Mouse (Mus musculus): Measurements from ENCODE around the gene Arl5c.

The Arl5c gene

DNA sequence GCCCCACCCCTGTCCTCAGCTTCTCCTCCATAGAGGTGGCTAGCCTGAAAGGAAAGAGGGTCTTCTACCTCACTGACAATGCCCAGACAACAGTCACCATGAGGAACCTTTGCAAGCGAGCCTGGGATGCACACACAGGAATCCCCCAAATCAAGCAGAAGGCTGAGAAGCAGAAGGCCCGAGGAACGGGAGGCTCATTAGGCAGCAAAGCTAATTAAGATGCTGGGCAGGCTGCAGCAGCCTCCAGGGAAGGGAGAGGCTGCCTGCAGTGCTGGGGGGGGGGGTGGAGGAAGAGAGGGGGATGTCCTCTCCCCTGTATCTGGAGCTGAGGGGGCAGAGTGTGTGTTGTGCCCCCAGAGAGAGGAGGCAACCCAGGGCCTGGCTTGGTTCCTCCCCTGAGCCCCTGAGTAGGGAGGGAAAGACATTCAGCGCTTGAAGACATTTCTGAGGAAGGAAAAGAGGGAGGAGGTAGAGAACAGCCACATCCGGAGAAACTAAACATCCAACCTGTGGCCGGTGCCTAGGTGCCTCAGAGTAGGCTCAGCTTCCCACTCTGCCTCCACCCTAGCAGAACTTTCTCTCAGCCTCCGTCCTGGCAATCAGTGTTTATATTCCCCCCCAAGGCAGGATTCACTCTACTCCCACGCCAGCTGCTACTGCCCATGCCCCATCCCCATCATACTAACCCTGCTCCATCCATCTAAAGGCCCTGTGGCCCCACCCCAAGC, 24.1 kb upstream of the Arl5c start:
- no peak for DNase-seq (ENCODE audit: extremely low read depth, low read depth)

DNA sequence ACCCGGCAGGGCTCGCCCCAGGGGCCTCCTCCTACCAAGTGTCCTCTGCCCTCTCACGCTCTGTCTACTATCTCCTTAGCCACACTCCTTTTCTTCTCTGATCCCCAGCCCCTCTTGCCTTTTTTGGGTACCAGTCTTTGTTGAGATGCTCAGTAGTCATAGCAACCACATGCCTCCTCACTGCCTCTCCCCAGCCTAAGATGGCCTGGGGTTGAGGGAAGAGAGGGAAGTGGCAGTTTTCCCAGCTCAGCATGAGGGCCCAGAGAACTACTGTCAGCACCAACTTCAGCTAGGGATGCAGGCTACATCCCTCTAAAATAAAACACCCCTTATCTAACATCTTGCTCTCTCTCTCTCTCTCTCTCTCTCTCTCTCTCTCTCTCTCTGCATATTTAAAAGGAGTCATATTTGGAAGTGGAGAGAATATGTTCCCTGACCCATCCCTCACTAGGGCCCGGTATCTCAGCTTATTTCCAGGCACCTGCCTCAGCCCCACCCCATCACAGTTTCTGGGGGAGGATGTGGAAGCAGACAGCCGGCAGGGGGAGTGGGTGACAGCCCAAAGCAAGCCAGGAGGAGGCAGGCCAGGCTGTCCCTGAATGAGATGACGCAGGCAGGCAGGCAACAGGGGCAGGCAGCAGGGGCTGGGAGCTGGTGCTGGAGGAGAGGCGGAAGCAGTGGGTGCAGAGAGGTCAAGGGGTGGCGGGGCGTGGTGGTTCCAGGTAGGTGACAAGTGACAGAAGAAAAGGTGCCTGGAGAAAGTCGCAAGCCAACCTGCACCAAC, 23.1 kb upstream of the Arl5c start:
- no peak for DNase-seq (ENCODE audit: extremely low read depth, low read depth)

DNA sequence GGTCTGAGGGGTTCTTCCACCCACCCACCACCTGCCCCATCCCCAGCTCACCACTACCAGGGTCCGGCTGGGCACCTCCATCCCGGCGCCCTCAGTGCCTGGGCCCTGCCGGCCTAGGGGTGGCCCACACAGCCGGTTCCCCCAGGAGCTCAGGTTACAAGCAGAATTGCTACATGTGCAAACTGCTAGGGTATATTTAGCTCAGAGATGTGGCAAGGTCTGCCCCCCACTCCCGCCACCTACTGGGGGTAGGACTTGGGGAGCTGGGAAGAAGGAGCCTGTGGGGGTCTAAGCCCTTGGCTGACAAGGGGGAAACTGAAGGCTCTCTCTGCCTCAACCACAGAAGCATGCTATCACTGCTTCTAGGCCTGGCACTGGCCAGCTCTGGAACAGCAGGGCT, 22.2 kb upstream of the Arl5c start:
- DNase-seq (ENCODE audit: extremely low read depth, low read depth) = no peak

DNA sequence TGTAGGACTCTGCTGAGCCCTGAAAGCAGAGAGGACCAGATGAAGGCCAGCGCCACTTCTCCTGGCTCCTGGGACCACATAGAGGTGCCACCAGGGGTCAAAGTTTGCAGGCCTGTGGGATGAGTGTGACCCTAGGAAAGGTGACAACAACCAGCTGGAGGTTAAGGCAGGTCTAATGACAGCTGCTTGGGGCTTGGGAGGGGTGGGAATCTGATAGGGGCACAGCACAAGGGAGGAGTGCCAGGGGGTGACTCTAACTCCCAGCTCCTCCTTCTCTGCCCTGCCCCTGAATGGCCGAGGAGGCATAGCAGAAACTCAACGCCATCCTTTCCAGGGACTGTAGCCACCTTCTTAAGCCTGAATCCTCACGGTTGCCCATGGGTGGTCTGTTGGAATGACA, 20.8 kb upstream of the Arl5c start:
- no peak for DNase-seq (ENCODE audit: extremely low read depth, low read depth)

DNA sequence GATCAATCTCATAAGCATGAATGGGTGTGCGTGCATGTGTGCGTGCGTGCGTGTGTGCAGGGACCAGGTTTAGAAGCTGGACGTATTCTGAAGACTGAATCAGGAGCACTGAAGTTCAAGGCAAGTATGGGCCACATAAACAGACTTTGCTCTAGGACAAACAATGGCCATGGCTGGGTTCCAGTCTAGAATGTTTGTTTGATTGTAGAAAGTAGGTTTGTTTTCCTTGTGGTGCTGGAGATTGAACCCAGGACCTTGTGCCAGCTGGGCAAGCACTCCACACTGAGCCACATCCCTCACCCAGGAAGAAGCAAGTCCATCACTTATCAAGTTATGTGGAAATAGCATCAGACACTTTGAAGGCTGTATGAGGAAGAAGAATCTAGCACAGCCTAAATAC, 20.2 kb upstream of the Arl5c start:
- DNase-seq (ENCODE audit: extremely low read depth, low read depth) = no peak

DNA sequence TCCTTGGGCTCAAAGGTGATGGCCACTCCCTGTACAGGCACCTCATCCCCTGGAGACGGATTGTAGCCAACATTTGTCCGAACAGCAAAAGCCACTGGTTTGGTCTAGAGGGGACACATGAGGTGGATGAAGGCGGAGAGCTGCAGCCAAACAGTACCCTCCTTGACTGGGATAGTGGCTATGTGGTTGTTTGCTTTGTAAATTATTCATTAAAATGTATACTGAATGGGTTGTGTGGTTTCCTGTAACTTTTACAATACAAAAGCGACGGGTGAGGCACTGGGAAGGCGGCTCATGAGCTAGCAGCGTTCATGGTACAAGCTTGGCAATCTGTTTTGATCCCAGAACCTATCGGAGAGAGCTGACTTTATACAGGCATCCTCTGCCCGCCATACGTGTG, 16.9 kb upstream of the Arl5c start:
- no peak for DNase-seq (ENCODE audit: extremely low read depth, low read depth)

DNA sequence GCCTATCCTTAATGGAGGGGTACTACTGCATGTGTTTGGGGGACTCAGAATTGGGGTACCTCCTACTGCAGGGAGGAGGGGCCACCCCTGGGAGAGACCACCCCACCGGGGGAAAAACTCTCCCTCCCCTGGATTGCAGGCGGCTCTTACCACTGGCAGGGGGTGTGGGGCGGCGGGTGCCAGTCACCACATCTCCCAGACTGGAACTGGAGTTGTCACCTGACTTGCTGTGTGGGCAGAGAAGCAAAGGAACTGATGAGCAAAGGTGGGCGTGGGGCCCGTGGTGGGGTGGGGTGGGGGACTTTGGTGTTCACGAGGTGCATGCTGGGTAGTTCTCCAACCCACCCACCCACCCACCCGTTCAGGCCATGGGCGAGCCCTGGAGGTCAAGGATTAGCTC, 15.7 kb upstream of the Arl5c start:
- DNase-seq (ENCODE audit: extremely low read depth, low read depth) = no peak

DNA sequence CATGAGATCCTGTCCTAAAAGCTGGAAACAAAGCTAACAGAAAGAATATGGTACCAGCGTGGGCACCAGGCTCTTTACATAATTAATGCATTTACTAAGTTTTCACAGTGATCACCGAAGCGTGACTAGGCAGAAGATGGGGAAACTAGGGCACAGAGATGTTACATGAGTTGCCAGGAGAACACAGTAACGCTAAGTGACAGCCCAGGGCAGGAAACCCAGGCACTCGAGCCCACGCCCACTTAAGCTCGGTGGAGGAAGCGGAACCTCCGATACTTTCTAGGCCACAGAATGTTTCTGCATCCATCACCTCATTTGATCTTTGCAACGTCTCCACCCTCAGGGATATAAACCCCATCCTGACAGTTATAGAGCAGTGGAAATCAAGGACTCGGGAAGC, 12.1 kb upstream of the Arl5c start:
- DNase-seq (ENCODE audit: extremely low read depth, low read depth) = no peak

DNA sequence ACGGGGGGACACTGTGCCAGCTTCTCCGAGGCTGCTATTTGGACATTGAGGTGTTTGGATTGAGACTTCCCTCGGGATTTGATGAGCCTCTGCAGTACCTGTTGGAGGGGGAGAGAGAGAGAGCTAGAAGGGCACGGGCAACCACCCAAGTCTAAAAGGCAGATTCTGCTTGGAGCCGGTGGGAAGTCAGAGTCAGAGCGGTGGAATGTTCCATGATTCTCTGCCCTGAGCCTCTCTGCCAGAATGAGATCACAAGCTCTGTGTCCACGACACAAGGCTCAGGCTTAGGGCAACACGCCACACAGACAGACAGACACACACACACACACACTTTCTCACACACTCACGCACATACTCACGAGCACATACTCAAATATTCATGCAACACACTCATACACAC, 9.7 kb upstream of the Arl5c start:
- DNase-seq (ENCODE audit: extremely low read depth, low read depth) = no peak

DNA sequence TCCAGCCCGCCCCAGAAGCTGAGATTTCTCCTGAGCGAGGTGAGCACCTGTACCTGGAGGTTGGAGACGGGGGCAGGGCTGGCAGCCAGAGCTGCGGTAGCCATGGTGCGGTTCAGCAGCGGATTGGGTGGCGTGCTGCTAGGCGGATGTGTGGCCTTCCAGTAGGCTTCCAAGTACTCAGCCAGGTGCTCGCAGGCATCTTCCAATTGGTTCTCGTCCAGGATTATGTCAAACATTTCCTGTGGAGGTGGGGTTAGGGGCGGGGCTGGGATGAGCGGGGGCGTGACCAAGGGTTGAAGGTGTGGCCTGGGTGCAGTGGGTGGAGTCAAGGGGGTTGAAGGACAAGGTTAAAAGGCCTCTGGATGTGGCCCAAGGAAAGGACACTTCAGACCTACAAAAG, 9.1 kb upstream of the Arl5c start:
- no peak for DNase-seq (ENCODE audit: extremely low read depth, low read depth)

DNA sequence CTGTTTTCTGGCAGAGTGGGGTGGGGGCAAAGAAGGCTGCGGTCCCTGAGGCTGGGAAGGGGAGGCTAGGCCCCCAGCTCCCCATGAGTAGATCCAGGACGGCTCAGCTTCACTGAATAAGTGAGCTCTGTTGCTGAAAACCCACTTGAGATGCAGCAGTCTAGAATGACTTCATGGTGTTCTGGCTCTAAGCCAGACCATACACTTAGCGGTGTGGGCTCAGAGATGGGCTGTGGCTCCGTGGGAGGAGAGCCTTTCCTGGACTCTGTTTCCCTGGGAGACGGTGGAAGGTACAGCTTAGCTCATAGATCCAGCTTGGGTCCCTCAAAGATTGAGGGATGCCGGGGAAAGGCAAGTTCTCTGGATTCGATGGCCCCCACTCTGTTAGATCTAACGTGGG, 8.2 kb upstream of the Arl5c start:
- DNase-seq (ENCODE audit: extremely low read depth, low read depth) = no peak

DNA sequence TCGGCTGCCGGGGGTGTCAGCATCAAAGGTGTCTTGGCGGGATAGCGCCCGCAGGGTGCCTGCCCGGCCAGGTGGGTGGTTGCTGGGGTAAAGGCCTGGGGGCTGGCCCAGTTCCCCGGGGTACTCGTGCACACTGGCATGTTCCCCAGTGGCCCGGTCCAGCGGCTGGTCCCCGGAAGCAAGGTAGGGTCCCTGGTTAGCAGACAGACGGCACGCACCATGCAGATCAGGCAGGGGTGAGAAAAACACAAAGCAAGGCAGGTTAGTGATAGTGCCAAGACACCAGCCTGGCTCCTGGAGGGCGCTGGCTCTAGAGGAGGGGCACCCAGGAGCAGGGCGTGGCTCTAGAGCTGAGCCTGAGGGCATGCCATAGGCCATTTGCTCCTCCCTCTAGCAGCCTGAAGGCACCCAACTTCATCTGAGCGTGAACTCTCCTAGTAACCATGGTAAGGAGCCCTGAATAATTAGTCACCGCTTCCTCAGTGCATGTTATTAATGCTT, 7.2 kb upstream of the Arl5c start:
- DNase-seq (ENCODE audit: extremely low read depth, low read depth) = no peak

DNA sequence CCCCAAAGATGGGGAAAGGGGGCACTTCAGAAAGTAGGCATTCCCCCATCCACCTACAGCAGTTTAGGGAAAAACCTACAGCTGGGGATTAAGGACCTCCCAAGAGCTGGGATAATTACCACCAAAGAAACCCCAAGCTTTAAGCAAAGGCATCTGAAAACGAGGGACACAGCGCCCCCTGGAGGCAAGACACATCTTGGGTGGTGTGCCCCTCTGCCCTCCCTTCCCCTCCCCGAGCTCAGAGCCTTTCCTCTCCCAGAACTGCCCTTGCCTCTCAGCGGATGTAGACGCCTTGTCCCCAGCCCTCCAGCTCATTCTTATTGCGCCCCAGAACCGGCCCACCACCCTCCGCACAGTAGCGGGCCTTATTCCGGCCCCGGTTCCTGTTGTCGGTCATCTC, 6.6 kb upstream of the Arl5c start:
- DNase-seq (ENCODE audit: extremely low read depth, low read depth) = no peak

DNA sequence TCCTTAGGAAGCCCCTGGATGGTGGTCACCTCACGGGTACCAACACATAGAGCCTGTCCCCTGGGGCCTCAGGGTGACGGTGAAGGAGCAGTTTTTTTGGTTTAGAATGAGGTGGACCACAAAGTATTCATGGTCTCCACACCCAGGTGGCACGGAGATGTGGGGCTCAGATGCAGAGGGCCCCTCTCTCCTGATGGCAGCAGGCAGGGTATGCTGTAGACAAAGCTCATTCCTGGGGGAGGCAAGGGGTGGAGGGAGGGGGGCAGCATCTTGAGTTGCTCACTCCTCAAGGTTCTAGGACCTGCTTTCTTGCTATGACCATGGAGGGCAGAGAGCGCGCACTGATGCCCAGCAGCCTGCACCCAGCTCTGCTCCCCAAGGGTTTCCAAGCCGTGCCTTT, 6.0 kb upstream of the Arl5c start:
- no peak for DNase-seq (ENCODE audit: extremely low read depth, low read depth)

DNA sequence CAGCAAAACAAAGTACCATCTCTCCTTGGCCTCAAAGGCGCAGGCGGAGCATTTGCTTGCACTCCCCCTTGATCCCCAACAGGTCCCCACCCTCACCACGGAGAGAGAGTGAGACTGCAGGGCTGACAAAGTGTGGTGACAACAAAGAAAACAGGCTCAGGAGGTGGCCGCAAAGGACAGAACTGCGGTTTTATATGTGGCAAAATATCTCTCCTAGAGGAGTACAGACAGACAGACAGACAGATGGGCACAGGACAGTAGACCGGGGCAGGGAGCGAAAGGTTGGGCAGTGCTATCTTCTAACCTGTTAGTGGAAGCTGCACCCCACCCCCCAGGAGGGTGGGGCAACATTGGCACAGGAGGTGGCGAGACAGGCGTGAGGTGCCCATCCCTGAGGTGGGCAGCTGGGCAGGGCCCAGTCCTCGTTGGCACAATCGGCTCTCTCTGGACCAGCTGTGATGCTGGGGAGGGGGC, 5.4 kb upstream of the Arl5c start:
- no peak for DNase-seq (ENCODE audit: extremely low read depth, low read depth)

DNA sequence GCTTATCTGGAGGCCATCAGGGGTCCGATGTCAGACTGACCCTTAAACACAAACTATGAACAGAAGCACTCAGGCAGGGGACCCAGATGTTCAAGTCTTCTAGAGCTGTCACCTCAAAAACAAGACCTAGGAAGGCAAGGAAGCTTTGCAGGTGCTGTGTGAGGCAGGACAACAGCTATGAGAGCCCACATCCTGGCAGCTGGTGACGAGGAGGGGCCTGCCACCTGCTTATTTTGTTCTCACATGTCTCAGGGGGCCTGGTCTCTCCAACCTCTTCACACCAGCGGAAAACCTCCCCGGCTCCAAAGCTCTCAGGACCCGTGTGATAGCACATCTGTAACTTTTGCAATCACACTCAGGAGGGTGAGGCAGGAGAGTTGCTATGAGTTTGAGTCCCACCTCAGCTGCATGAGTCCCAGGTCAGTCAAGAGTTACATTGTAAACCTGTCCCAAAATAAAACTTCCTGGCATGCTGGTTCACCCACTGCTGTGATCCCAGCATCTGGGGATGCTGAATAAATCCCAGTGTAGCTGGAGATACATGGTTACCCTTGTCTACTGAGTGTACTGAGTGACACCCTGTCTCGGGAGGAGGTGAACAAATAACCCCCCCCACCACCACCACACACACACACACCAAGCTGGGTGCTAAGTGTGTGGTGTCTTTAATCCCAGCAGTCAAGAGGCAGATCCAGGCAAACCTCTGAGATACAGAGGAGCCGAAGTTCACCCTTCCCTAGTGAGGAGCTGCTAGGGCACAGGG, 4.6 kb upstream of the Arl5c start:
- DNase-seq (ENCODE audit: extremely low read depth, low read depth) = no peak

DNA sequence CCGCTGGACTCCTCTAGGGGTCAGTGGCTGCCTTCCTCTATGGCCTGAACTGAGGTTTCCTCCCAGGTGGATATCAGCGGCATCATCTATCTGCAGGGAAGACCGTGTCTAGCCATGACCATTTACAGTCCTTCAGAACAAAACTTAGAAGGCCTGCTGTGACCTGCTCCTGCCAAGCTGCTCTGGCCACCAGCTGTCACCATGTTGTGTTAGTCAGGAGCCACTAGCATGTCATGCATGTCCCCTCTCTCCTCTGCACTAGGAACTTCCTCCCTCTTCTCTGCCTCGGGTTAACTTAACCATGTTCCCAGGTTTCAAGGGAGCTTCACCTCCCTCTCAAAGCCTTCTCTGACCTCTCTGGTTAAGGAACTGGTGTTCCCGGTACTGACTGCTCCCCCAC, 3.8 kb upstream of the Arl5c start:
- DNase-seq (ENCODE audit: extremely low read depth, low read depth) = no peak

DNA sequence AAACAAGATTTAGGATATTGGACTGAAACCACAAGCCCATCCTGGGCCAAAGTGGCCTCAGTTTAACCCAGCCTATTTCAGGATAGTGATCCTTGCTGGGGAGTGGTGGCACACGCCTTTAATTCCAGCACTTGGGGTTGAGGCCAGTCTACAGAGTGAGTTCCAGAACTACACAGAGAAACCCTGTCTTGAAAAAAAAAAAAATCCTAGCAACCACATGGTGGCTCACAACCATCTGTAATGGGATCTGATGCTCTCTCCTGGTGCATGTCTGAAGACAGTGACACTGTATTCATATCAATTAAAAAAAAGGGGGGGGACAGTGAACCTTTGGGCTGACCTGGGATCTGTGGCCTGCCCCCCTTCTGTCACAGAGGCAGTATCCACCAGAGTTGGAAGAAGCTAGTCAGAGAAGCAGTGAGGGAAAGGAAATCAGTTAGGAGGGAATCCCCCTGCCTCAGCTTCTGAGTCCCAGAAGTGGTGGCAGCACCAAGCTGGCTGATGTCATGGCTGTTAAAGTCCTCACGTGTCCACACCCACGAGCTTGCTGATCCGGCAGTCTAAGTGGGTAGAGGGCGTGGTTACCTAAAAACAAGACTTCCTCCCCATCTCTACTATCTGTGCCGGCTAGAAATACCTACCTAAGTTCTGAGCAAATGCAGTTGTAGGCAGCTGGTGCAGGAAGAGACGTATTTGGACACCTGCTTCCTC, 3.1 kb upstream of the Arl5c start:
- DNase-seq (ENCODE audit: extremely low read depth, low read depth) = no peak

DNA sequence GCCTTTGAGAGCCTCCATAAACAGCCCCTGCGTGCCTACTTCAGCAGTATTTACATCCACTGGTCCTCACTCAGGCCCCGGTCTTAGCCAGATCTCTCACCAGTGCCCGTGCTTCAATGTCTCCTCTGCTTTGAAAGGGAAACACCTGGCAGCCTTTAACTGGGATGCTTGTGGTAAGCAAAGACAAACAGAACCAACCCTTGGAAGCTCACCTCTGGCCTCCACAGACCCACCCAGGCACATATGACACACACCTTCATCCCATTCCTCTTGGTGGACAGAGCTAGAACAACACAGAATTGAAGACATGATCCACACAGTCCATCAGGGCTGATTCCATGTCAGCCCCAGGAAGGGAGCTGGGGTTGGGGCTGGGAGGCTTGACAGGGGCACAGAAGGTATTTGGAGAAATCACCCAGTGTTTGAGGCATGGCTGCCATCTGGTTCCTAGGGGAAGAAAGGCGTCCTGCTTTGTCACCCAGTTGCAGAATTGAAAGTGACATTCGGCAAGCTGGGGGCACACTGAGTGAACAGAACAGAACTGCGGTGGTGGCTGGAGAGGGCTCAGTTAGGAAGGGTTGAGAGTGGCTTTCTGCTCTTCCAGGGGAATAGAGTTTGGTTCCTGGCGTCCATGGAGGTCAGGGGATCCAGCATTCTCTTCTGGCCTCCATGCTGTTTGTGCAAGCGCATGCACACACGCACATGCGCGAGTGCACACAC, 2.3 kb upstream of the Arl5c start:
- no peak for DNase-seq (ENCODE audit: extremely low read depth, low read depth)

DNA sequence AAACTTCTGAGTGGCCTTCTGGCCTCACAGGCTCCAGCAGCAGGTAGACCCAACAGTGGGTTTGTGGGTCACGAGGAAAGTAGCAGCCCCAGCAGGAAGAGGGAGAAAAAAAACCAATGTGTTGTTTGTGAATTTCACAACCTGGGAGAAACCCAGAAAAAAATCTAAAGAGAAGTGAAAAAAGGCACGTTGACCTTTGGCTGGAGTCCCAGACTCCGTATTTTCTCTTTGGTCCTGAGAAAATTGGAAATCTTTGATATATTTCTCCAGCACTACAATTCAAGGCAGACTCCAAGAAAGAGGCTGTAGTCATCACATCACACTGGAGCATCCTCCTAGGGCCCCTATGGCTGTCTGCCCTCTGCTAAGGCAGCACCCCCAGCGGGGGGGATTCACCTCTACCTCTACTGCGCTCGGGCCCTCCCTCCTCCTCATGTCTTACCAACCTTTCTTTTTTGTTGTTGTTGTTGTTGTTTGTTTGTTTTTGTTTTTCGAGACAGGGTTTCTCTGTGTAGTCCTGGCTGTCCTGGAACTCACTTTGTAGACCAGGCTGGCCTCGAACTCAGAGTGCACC, 1.5 kb upstream of the Arl5c start:
- DNase-seq (ENCODE audit: extremely low read depth, low read depth) = no peak

Measured in MEL-GATA-1-ER (cell line).